Mouse (Mus musculus) heart, embryonic 14.5 days (tissue): ENCODE results near the gene Ptprd. TPM values are rescaled to one million over a fixed set of nuclear protein-coding genes. Genes with fewer than 3 reads are reported as not detected.

Source experiments
- ATAC-seq: fragments of 200-750 bp; cut with Nextera tagmentation; 2 replicates; pipeline ENCODE4 v1.8.0; 2017; ENCODE audit warnings: low read depth, moderate TSS enrichment; ENCODE audit not compliant: insufficient number of reproducible peaks, insufficient read depth, low FRiP score
- H3K27ac ChIP-seq, 2 experiments: fragments of 200-500 bp in 1 of 2; fragments of 300-500 bp in 1 of 2; sonication (generic) in 1 of 2; replicated peaks in 1 of 2; 2 replicates each; pipeline ENCODE4 v1.5.1; 2012 to 2014; ENCODE audit warnings: low read depth in 2 of 2, low read length in 2 of 2, control low read depth in 1 of 2, mild to moderate bottlenecking in 1 of 2, mixed read lengths in 1 of 2; ENCODE audit not compliant: control insufficient read depth in 1 of 2, insufficient read depth in 1 of 2
- H3K27me3 ChIP-seq: fragments of 300-500 bp; sonication (generic); 2 replicates; pipeline ENCODE4 v1.6.1; 2014; ENCODE audit warnings: mild to moderate bottlenecking, low read length, control low read depth; ENCODE audit not compliant: control insufficient read depth, insufficient read depth
- H3K36me3 ChIP-seq: fragments of 300-500 bp; sonication (generic); 2 replicates; pipeline ENCODE4 v1.6.1; 2014; ENCODE audit warnings: mild to moderate bottlenecking, control low read depth, low read length, mixed read lengths; ENCODE audit not compliant: control insufficient read depth, insufficient read depth
- H3K4me1 ChIP-seq, 2 experiments: fragments of 200-500 bp in 1 of 2; fragments of 300-500 bp in 1 of 2; sonication (generic) in 1 of 2; 2 replicates each; pipeline ENCODE4 v1.6.1; 2012 to 2014; ENCODE audit warnings: low read length in 2 of 2, control low read depth in 1 of 2, mixed read lengths in 1 of 2; ENCODE audit not compliant: control insufficient read depth in 2 of 2, insufficient read depth in 2 of 2
- H3K4me2 ChIP-seq: fragments of 300-500 bp; sonication (generic); 2 replicates; pipeline ENCODE4 v1.6.1; 2014; ENCODE audit warnings: mild to moderate bottlenecking, low read length
- H3K4me3 ChIP-seq, 2 experiments: fragments of 200-500 bp in 1 of 2; fragments of 300-500 bp in 1 of 2; sonication (generic) in 1 of 2; 2 replicates each; pipeline ENCODE4 v1.5.1; 2012 to 2014; ENCODE audit warnings: low read length in 2 of 2, mild to moderate bottlenecking in 2 of 2, control low read depth in 1 of 2, low read depth in 1 of 2, moderate library complexity in 1 of 2; ENCODE audit not compliant: control insufficient read depth in 1 of 2, insufficient read depth in 1 of 2
- H3K9ac ChIP-seq: fragments of 300-500 bp; sonication (generic); 2 replicates; pipeline ENCODE4 v1.6.1; 2014; ENCODE audit warnings: mild to moderate bottlenecking, low read length
- H3K9me3 ChIP-seq: fragments of 300-500 bp; sonication (generic); 2 replicates; pipeline ENCODE4 v1.6.1; 2016; ENCODE audit warnings: low read length, control low read depth; ENCODE audit not compliant: control insufficient read depth
- WGBS: fragments of 180-500 bp; shearing (Covaris S2); extraction: QIAGEN DNeasy Blood & Tissue Kit; methylation state at CpG from one replicate; pipeline ENCODE4 v1.1.7; 2014; 5-methylcytosine and 5-hydroxymethylcytosine counted together
- polyA plus RNA-seq: library from polyadenylated mRNA; unstranded; fragments of >200 nt; fragmentation: Nextera tagmentation; extraction: Ambion mirVana; gene quantifications from 2 replicates; pipeline ENCODE4 v1.2.1, GENCODE M21; 2014

Ptprd gene
- polyA plus RNA-seq, 1 experiment from 2014 or later, result 21.8 TPM

DNA sequence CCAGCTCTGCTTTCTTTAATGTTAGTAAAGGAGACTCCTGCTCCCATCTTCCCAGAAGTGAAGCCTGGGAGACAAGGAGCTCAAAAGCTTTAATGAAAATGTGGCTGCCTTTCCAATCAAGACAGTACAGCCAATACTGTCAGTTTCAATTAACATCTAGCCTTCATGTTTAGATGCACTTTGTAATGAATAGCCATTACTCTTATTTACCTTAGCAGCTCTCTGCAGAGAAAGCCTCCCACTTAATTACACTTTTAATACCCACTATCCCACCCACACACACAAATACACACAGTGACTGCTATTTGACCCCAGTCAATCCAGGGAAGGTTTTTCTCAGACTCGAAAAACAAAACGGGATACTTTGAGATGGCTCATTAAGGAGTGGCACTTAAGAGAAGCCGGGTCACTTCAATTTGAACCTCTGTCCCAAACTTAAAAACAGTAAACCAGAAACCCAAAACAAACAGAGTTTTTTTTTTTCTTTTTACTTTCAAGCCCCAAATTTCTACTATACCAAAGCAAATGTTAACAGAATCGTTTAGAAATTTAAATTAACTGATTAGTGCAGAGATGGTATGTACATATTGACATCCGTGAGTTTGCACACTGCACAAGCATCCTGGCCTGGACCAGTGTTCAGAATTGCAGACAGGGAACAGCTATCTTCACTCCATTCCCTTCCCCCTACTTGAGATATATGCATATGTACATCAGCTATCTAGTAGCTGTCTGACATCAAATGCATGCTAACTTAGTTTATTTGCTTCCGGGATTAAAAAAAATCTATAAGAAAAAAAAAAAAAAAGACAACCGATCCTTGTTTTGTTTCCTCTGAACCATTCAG, 1824.6 kb downstream of the Ptprd start:
- Histone ChIP-seq H3K27me3 (no peaks in the 10 kb centered on the region), H3K27ac (no peak overlapping the region), H3K9ac (no peak overlapping the region), H3K4me1 (peaks cover 0 to 4% of the 10 kb centered on the region in 2 experiments; a peak in 2 of 4 replicates), H3K9me3 (no peaks in the 10 kb centered on the region), H3K36me3 (no peaks in the 10 kb centered on the region), H3K4me2 (no peak overlapping the region), H3K4me3 (no peak overlapping the region)
- no peak for ATAC-seq
- 75% methylated on average over 7 of the region's 7 CpGs for WGBS

GRCm38 (mm10) chr4:76385818-76386217, 1825.9 kb downstream of the Ptprd start:
- H3K9ac ChIP-seq, result no peak overlapping the region
- no peak overlapping the region for H3K4me3 ChIP-seq
- H3K27ac ChIP-seq, result no peak overlapping the region
- no peaks in the 10 kb centered on the region for H3K36me3 ChIP-seq
- ATAC-seq, result no peak
- 85% methylated on average over 5 of the region's 5 CpGs for WGBS
- no peaks in the 10 kb centered on the region for H3K4me1 ChIP-seq
- no peak overlapping the region for H3K4me2 ChIP-seq
- no peaks in the 10 kb centered on the region for H3K9me3 ChIP-seq
- no peaks in the 10 kb centered on the region for H3K27me3 ChIP-seq

- H3K36me3 ChIP-seq, result no peaks in the 10 kb centered on the region
- no peaks in the 10 kb centered on the region for H3K27me3 ChIP-seq
- no peaks in the 10 kb centered on the region for H3K9me3 ChIP-seq
- ATAC-seq, result no peak
- H3K27ac ChIP-seq, result no peak overlapping the region
- 53% methylated on average over 6 of the region's 6 CpGs for WGBS
- peaks cover 4 to 8% of the 10 kb centered on the region in 2 experiments; a peak in 3 of 4 replicates for H3K4me1 ChIP-seq
- H3K4me3 ChIP-seq, result no peak overlapping the region
- no peak overlapping the region for H3K4me2 ChIP-seq
- no peak overlapping the region for H3K9ac ChIP-seq
Observed at GRCm38 (mm10) chr4:76380312-76380917, 1831.3 kb downstream of the Ptprd start.

DNA sequence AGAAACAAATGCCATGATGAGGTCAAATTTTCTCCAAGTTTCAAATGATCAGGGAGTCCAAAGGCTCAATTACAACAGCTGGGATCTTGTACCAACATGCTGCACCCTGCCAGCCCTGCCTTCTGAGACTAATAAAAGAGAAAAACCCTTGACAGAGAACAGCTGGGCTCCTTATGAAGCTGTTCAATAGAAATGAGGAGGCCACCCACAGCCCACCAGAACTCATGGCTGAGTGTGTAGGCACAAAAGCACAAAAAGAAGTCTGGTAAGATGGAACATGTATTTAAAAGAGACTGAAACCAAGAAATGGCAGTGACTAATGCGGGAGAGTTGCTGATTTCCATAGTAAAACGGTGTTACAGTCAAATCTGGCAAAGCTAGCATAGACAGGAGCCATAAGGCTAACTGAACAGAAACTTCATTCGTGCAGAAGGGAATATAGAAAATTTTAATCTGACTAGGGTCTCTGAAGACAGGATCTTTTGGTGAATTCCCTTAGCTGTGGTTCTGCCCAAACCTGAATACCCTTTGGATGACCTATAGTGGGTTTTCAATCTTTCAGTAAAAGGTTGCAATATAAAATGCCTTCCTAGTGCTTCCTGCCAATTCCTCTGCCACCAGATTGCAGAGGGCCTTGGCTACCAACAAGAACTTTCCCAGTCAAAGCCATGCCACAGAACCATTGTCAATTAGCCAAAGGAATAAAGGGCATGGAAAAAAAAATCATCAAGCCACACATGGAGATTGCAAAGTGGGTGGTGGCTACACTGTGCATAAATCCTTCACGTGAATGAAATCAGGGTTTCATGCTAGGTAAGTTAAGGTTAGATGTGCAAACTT, 1841.5 kb downstream of the Ptprd start:
- Histone ChIP-seq H3K36me3 (no peaks in the 10 kb centered on the region), H3K4me3 (no peak overlapping the region), H3K27me3 (no peaks in the 10 kb centered on the region), H3K27ac (peak overlapping the region; percentile 2 to 39; a peak in 2 of 4 replicates), H3K4me2 (no peak overlapping the region), H3K4me1 (peaks cover 3 to 44% of the 10 kb centered on the region in 2 experiments; a peak in 3 of 4 replicates), H3K9me3 (no peaks in the 10 kb centered on the region), H3K9ac (no peak overlapping the region)
- WGBS, result 71% methylated on average over 4 of the region's 4 CpGs
- no peak for ATAC-seq

- 52% methylated on average over 3 of the region's 3 CpGs for WGBS
- H3K36me3 ChIP-seq, result no peaks in the 10 kb centered on the region
Observed at GRCm38 (mm10) chr4:76369101-76369500, 1842.7 kb downstream of the Ptprd start.

GRCm38 (mm10) chr4:76368291-76368690, 1843.5 kb downstream of the Ptprd start:
- no peak overlapping the region for H3K27ac ChIP-seq
- H3K9ac ChIP-seq, result no peak overlapping the region
- no peak overlapping the region for H3K4me3 ChIP-seq
- no peak for ATAC-seq
- no peak overlapping the region for H3K4me2 ChIP-seq
- no peaks in the 10 kb centered on the region for H3K9me3 ChIP-seq
- H3K27me3 ChIP-seq, result no peaks in the 10 kb centered on the region
- 92% methylated on average over 2 of the region's 2 CpGs for WGBS
- no peaks in the 10 kb centered on the region for H3K36me3 ChIP-seq
- H3K4me1 ChIP-seq, result peaks cover 6 to 54% of the 10 kb centered on the region in 2 experiments; a peak in 3 of 4 replicates

More at GRCm38 (mm10) chr4:76369101-76369500, 1842.7 kb downstream of the Ptprd start:
- no peak overlapping the region for H3K9ac ChIP-seq
- H3K4me3 ChIP-seq, result no peak overlapping the region
- no peaks in the 10 kb centered on the region for H3K9me3 ChIP-seq
- H3K4me2 ChIP-seq, result no peak overlapping the region
- no peak for ATAC-seq
- H3K27ac ChIP-seq, result no peak overlapping the region
- H3K27me3 ChIP-seq, result no peaks in the 10 kb centered on the region
- peaks cover 6 to 46% of the 10 kb centered on the region in 2 experiments; a peak in 3 of 4 replicates for H3K4me1 ChIP-seq

- no peak overlapping the region for H3K27ac ChIP-seq
- H3K9me3 ChIP-seq, result no peaks in the 10 kb centered on the region
- no peak for ATAC-seq
- 85% methylated on average over 3 of the region's 3 CpGs for WGBS
- no peaks in the 10 kb centered on the region for H3K36me3 ChIP-seq
- H3K4me2 ChIP-seq, result no peak overlapping the region
- no peaks in the 10 kb centered on the region for H3K27me3 ChIP-seq
- no peak overlapping the region for H3K9ac ChIP-seq
- H3K4me3 ChIP-seq, result no peak overlapping the region
- peaks cover 6 to 61% of the 10 kb centered on the region in 2 experiments; a peak in 3 of 4 replicates for H3K4me1 ChIP-seq
Observed at GRCm38 (mm10) chr4:76367285-76367684, 1844.5 kb downstream of the Ptprd start.
